Mouse (Mus musculus): ENCODE measurements around the gene Icam1. TPM values are rescaled to one million over a fixed set of nuclear protein-coding genes. Genes with fewer than 3 reads are reported as not detected.
A peak's percentile ranks its signal among the peaks of the same experiment; 100 is the strongest.

Icam1 gene
- polyA plus RNA-seq, 1 experiment from 2014 or later: 10.3 TPM

DNA sequence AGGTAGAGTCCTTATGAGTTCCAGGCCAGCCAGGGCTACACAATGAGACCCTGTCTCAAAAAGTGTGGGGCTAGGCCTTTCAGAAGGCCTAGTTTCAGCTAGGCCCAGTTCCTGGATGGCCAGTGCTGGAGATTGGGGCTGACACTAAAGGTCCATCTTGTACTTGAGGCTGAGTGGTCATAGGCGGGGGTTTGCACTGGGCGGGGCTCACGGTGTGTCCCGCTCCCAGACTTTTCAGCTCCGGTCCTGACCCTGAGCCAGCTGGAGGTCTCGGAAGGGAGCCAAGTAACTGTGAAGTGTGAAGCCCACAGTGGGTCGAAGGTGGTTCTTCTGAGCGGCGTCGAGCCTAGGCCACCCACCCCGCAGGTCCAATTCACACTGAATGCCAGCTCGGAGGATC, 11.1 kb downstream of the Icam1 start:
- H3K9ac ChIP-seq (ENCODE audit: low read depth, low read length): no peak overlapping the region
- H3K27me3 ChIP-seq (ENCODE audit: control insufficient read depth, insufficient read depth, low read length): peaks cover 19% of the 10 kb centered on the region
- H3K4me2 ChIP-seq (replicated peaks; ENCODE audit: low read depth, low read length): no peak overlapping the region
- H3K4me1 ChIP-seq (ENCODE audit: control insufficient read depth, insufficient read depth, low read length): peaks cover 17% of the 10 kb centered on the region
- no peak overlapping the region for H3K4me3 ChIP-seq (ENCODE audit: low read length)
- WGBS: 80% methylated on average over 12 of the region's 12 CpGs
- H3K36me3 ChIP-seq (ENCODE audit: control insufficient read depth, insufficient read depth, low read length): no peaks in the 10 kb centered on the region
- no peak for ATAC-seq (ENCODE audit: low FRiP score, low TSS enrichment)
- H3K9me3 ChIP-seq (ENCODE audit: control insufficient read depth, low read length): no peaks in the 10 kb centered on the region
- no peak overlapping the region for H3K27ac ChIP-seq (ENCODE audit: low read depth, low read length)

GRCm38 (mm10) chr9:21027774-21028290, 12.0 kb downstream of the Icam1 start:
- 52% methylated on average over 8 of the region's 8 CpGs for WGBS
- H3K9ac ChIP-seq (ENCODE audit: low read depth, low read length): no peak overlapping the region
- no peaks in the 10 kb centered on the region for H3K9me3 ChIP-seq (ENCODE audit: control insufficient read depth, low read length)
- H3K36me3 ChIP-seq (ENCODE audit: control insufficient read depth, insufficient read depth, low read length): no peaks in the 10 kb centered on the region
- no peak overlapping the region for H3K4me2 ChIP-seq (replicated peaks; ENCODE audit: low read depth, low read length)
- H3K4me3 ChIP-seq (ENCODE audit: low read length): no peak overlapping the region
- no peak for ATAC-seq (ENCODE audit: low FRiP score, low TSS enrichment)
- H3K27me3 ChIP-seq (ENCODE audit: control insufficient read depth, insufficient read depth, low read length): peaks cover 29% of the 10 kb centered on the region
- H3K4me1 ChIP-seq (ENCODE audit: control insufficient read depth, insufficient read depth, low read length): peaks cover 27% of the 10 kb centered on the region
- no peak overlapping the region for H3K27ac ChIP-seq (ENCODE audit: low read depth, low read length)

DNA sequence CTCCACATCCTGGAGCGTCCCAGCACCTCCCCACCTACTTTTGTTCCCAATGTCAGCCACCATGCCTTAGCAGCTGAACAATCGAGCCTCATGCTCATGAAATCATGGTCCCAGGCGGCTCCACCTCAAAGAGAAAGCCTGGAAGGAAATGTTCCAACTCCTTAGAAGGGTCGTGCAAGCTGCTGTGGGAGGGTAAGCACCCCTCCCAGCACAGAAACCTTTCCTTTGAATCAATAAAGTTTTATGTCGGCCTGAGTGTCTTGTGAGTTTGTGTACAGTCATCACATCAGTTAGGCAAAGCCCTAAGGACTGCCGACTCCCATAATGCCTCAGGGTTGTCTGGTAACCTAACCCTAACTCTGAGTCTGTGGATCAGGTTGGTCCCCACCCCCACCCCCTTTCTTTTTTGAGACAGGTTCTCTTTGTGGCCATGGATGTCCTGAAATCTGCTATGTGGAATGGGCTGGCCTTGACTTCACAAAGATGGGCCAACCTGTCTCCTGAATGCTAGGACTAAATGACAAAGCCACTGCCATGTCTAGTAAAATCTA, 12.8 kb downstream of the Icam1 start:
- Histone ChIP-seq H3K4me2 (replicated peaks; ENCODE audit: low read depth, low read length) (no peak overlapping the region), H3K36me3 (ENCODE audit: control insufficient read depth, insufficient read depth, low read length) (no peaks in the 10 kb centered on the region), H3K9me3 (ENCODE audit: control insufficient read depth, low read length) (no peaks in the 10 kb centered on the region), H3K9ac (ENCODE audit: low read depth, low read length) (no peak overlapping the region), H3K27me3 (ENCODE audit: control insufficient read depth, insufficient read depth, low read length) (peaks cover 37% of the 10 kb centered on the region), H3K4me3 (ENCODE audit: low read length) (no peak overlapping the region), H3K4me1 (ENCODE audit: control insufficient read depth, insufficient read depth, low read length) (peaks cover 32% of the 10 kb centered on the region), H3K27ac (ENCODE audit: low read depth, low read length) (no peak overlapping the region)
- 57% methylated on average over 6 of the region's 6 CpGs for WGBS
- ATAC-seq (ENCODE audit: low FRiP score, low TSS enrichment): no peak

DNA sequence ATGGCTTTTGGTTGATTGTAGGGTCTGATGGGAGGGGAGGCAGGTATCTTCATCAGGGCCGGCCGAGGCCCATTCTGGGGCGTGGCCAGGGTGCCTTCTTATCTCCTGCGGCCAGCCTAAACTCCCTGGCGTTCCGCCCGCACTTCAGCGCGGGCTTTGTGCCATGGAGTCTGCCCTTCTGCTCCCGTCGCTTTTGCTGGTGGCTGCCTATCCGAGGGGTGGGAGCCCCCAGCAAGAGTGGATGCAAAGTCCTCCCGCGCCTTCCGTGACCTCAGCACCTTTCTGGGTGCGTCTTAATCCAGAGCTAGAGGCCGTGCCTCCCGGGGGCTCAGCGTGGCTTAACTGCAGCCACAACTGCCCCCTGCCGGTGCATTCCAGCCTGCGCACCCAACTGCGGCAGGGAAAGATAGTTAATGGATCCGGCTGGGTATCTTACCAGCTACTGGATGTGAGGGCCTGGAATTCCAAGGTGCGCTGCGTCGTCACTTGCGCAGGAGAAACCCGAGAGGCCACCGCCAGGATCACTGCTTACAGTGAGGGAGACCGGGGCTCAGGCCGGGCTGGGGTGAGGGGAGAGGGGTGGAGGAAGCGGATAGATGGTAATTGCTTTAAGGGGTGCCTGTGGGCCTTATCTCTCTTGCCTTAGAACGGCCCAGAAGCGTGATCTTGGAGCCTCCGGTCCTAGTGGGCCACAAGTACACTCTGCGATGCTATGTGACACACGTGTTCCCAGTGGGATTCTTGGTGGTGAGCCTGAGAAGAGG, 13.7 kb downstream of the Icam1 start, which contains the start of gene Icam4:
Gene Icam4 (plus strand): TSS at position 83 of the 764 bp plus-strand sequence.
- peak within 1 kb of the TSS; percentile 25 for H3K4me3 ChIP-seq (ENCODE audit: low read length)
- peaks cover 45% of the 10 kb centered on the region for H3K27me3 ChIP-seq (ENCODE audit: control insufficient read depth, insufficient read depth, low read length)
- peaks cover 33% of the 10 kb centered on the region for H3K4me1 ChIP-seq (ENCODE audit: control insufficient read depth, insufficient read depth, low read length)
- peak; percentile 41 for ATAC-seq (ENCODE audit: low FRiP score, low TSS enrichment)
- H3K9ac ChIP-seq (ENCODE audit: low read depth, low read length): peak within 1 kb of the TSS; percentile 5; the same call in 1 of the 2 replicates
- H3K27ac ChIP-seq (ENCODE audit: low read depth, low read length): no peak within 1 kb of the TSS
- H3K4me2 ChIP-seq (replicated peaks; ENCODE audit: low read depth, low read length): peak within 1 kb of the TSS; percentile 64
- H3K9me3 ChIP-seq (ENCODE audit: control insufficient read depth, low read length): no peaks in the 10 kb centered on the region
- H3K36me3 ChIP-seq (ENCODE audit: control insufficient read depth, insufficient read depth, low read length): no peaks in the 10 kb centered on the region
- WGBS: 4% methylated on average over 37 of the region's 37 CpGs

- WGBS: 21% methylated on average over 22 of the region's 22 CpGs
- Histone ChIP-seq H3K4me2 (replicated peaks; ENCODE audit: low read depth, low read length) (peak overlapping the region; percentile 64), H3K4me1 (ENCODE audit: control insufficient read depth, insufficient read depth, low read length) (peaks cover 39% of the 10 kb centered on the region), H3K4me3 (ENCODE audit: low read length) (peak overlapping the region; percentile 47; the same call in 1 of the 2 replicates), H3K27me3 (ENCODE audit: control insufficient read depth, insufficient read depth, low read length) (peaks cover 51% of the 10 kb centered on the region), H3K9me3 (ENCODE audit: control insufficient read depth, low read length) (no peaks in the 10 kb centered on the region), H3K36me3 (ENCODE audit: control insufficient read depth, insufficient read depth, low read length) (no peaks in the 10 kb centered on the region), H3K27ac (ENCODE audit: low read depth, low read length) (no peak overlapping the region), H3K9ac (ENCODE audit: low read depth, low read length) (no peak overlapping the region)
- ATAC-seq (ENCODE audit: low FRiP score, low TSS enrichment): no peak
Observed at GRCm38 (mm10) chr9:21030055-21030600, 14.3 kb downstream of the Icam1 start.

DNA sequence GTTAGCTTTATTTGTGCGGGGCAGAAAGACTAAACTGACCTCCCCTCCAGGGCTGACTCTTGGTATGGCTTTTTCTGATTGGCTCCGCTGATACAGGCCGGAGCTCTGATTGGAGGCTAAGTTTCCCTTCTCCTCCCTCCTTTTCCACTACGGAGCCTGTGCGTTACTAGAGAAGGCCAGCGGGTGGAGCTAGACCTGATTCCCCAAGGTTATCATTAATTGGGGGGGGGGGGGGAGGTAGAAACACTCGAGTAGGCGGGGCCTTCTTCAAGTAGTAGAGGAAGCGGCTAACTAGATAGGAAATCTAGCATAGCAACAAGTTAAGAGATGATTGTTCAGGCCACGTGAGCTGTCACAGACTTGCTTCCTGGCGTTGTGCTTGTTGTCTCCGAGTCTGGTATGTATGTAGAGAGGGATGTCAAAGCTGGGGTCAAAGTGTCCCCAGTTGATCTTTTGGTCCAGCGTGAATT, 15.0 kb downstream of the Icam1 start:
- Histone ChIP-seq H3K9ac (ENCODE audit: low read depth, low read length) (0 out of 2 replicates have a peak overlapping the region, but pooled peaks have one; percentile 45), H3K36me3 (ENCODE audit: control insufficient read depth, insufficient read depth, low read length) (no peaks in the 10 kb centered on the region), H3K27ac (ENCODE audit: low read depth, low read length) (no peak overlapping the region), H3K9me3 (ENCODE audit: control insufficient read depth, low read length) (no peaks in the 10 kb centered on the region), H3K4me1 (ENCODE audit: control insufficient read depth, insufficient read depth, low read length) (peaks cover 39% of the 10 kb centered on the region), H3K27me3 (ENCODE audit: control insufficient read depth, insufficient read depth, low read length) (peaks cover 58% of the 10 kb centered on the region), H3K4me2 (replicated peaks; ENCODE audit: low read depth, low read length) (peak overlapping the region; percentile 64), H3K4me3 (ENCODE audit: low read length) (peak overlapping the region; percentile 47)
- under 1% methylated on average over 13 of the region's 13 CpGs for WGBS
- ATAC-seq (ENCODE audit: low FRiP score, low TSS enrichment): peak; percentile 45

GRCm38 (mm10) chr9:21031251-21031895, 15.6 kb downstream of the Icam1 start:
- under 1% methylated on average over 36 of the region's 36 CpGs for WGBS
- Histone ChIP-seq H3K9ac (ENCODE audit: low read depth, low read length) (0 out of 2 replicates have a peak overlapping the region, but pooled peaks have one; percentile 45), H3K27me3 (ENCODE audit: control insufficient read depth, insufficient read depth, low read length) (peaks cover 64% of the 10 kb centered on the region), H3K4me2 (replicated peaks; ENCODE audit: low read depth, low read length) (peak overlapping the region; percentile 64), H3K4me1 (ENCODE audit: control insufficient read depth, insufficient read depth, low read length) (peaks cover 43% of the 10 kb centered on the region), H3K27ac (ENCODE audit: low read depth, low read length) (no peak overlapping the region), H3K4me3 (ENCODE audit: low read length) (peak overlapping the region; percentile 47), H3K36me3 (ENCODE audit: control insufficient read depth, insufficient read depth, low read length) (no peaks in the 10 kb centered on the region), H3K9me3 (ENCODE audit: control insufficient read depth, low read length) (no peaks in the 10 kb centered on the region)
- ATAC-seq (ENCODE audit: low FRiP score, low TSS enrichment): peak; percentile 15

GRCm38 (mm10) chr9:21031896-21032351, 16.1 kb downstream of the Icam1 start, which contains the start of gene Icam5:
TSS of gene Icam5 (plus strand) at chr9:21032073.
- peak within 1 kb of the TSS; percentile 47 for H3K4me3 ChIP-seq (ENCODE audit: low read length)
- peaks cover 48% of the 10 kb centered on the region for H3K4me1 ChIP-seq (ENCODE audit: control insufficient read depth, insufficient read depth, low read length)
- peak within 1 kb of the TSS; percentile 50; the same call in 1 of the 2 replicates for H3K9ac ChIP-seq (ENCODE audit: low read depth, low read length)
- no peaks in the 10 kb centered on the region for H3K36me3 ChIP-seq (ENCODE audit: control insufficient read depth, insufficient read depth, low read length)
- peaks cover 69% of the 10 kb centered on the region for H3K27me3 ChIP-seq (ENCODE audit: control insufficient read depth, insufficient read depth, low read length)
- no peaks in the 10 kb centered on the region for H3K9me3 ChIP-seq (ENCODE audit: control insufficient read depth, low read length)
- 0% methylated on average over 34 of the region's 35 CpGs for WGBS
- no peak for ATAC-seq (ENCODE audit: low FRiP score, low TSS enrichment)
- peak within 1 kb of the TSS; percentile 89 for H3K4me2 ChIP-seq (replicated peaks; ENCODE audit: low read depth, low read length)
- no peak within 1 kb of the TSS for H3K27ac ChIP-seq (ENCODE audit: low read depth, low read length)
